Mouse (Mus musculus) mature B cell (primary cell): ENCODE measurements around the gene Junb.

Experiments
- in situ Hi-C: fragments of 300-500 bp; cut with MboI; formaldehyde crosslinking; loops from 2 replicates; pipeline ENCODE4 v1.14.3; 2019

The Junb gene

DNA sequence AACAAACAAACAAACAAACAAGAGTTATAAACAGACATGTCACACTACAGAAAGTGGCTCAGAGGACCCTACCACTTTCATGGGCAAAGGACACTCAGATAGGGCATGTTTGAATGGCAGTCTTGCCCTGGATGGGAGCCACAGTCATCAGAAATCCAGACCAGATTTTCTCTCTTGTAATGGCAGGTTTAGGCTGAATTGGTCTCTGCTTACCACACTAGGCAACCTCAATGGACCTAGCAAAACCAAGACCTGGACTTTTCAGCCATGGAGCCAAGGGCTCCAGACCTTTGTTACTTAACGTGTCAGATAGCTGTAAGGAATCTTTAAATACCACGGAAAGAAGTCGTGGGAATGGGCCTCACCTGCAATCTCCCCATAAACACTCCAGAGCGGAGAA lies 34.8 kb downstream of the Junb start:
- in situ Hi-C loops: no loop called here

DNA sequence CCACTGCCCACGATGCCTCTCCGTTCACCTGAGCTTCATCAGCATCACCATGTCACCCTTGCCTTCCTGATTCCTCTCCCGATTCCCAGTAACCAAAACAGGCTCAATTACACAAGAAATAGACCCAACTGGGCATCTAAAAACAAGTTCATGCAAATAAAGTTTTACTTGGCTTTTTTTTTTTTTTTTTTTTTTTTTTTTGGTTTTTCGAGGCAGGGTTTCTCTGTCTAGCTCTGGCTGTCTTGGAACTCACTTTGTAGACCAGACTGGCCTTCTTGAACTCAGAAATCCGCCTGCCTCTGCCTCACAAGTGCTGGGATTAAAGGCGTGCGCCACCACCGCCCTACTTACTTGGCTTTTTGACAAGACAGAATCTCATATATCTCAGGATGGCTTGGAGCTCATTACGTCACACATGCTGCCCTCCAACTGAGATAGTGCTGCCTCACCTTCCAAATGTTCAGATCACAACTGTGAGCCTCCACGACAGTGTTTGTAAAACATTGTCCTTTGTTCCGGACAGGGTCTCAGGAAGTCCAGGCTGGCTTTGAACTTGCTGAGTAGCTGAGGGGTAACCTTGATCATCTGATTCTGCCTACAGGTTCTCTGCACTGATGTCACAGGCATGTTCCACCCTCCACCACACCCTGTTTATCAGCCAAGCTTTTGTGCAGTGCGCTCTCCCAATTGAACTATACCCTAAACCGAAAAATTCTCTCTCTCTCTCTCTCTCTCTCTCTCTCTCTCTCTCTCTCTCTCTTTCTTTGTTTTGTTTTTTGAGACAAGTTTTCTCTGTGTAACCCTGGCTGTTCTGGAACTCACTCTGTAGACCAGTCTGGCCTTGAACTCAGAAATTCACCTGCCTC lies 40.7 kb downstream of the Junb start:
- in situ Hi-C loops: no loop called here

DNA sequence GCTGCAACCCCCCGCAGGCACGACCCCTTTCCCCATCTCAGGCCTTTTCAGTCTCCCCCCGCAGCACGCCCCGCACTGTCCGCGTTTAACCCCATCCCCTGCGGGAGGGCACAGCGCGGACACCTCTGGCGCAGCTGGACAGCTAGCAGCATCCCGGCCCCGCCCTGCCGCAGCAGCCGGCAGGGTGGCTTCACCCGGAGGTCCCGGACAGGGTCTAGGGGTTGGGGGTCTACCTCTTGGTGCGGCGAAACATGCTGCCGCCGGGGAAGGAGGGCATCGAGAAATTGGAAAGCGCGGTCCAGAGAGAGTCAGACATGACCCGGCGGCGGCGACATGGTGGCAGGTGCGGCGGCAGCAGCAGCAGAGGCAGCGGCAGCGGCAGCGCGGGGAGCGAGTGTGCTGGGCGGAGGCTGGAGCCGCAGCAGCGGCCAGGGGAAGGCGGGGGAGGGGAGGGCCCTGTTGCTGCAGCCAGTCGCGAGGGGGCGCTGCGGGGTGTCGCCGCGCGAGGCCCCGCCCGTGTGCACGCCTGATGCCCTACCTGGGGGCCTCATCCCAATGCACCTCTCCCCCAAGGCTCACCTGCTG lies 41.5 kb downstream of the Junb start, which contains the start of gene Mast1:
Gene Mast1 (minus strand): TSS at position 398 of the 585 bp plus-strand sequence.
- in situ Hi-C loops: no loop called here

DNA sequence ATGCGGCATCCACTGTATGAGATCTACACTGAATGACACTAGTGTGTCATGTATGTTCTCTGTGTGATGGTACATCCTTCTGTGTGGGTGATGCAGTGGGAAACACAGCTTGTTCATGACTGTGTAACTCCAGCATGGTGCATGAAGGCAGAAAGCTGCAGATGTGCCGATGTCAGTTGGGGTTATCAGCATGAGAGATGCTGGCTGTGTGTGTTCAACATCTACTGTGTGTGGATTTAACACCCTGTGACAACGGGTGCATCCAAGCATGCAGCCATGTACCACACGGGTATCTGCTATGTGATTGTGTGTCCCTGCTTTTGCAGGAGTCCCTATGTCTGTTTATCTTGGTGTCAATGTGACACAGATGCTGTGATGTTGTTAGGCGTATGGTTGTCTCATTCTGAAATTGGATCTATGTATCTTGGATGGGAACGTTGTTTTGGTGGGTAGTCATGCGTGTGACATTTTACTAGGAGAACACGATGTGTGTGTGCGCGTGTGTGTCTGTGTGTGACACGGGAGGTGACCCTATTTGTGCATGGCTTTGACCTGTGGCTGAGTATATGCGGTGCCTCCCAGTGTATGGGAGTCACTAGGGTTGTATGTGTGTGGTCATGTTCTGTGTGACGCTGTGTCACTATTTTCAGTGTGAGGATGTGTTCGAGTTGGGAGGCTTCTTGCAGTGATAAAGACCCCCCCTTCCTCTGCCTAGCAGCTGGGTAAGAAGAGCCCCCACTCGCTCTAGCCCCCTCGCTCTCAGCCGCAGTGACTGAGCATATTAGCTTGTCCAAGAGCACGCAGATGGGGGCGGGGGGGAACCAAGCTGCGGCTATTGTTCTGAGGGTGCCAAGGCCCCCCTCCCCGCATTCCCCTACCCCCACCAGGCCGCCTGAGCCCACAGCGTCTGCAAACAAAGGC lies 42.2 kb downstream of the Junb start:
- in situ Hi-C loops: no loop called here

DNA sequence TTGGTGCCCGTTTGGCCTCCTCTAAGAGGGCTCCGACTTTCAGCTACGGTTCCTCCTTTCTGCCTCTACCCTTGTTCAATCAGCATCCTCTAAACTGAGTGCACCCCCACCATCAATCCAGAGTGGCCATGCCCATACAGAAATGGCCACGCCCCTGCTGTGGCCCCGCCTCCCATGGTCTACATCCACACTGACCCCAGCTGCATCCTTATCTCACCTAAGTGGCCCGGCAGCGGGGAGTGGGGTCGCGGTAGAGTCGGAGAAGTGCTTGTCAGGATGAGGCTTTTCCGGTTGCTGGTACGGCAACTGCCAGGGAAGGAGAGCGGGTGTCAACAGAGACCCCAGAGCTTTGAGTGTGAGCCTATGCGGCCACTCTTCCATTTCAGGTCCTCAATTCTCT lies 43.0 kb downstream of the Junb start:
- in situ Hi-C loops: no loop called here

DNA sequence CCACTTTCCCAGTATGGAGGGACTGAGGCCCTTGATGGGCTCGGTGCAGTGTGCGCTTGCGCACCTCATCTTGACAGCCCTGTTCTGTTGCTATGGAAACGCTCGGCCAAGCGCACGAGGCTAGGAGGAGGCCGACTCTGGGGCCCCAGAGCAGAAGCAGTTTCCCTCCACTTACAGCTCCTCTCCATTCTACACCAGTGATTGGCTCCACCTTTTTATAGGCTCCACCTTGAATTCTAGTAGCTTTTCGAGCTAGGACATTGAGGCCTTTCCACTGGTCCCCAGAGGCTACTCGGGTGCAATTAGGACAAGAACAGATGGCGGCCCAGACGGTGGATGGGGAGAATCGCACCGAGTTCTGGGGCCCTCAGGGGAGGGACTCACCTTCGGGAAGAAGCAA lies 43.7 kb downstream of the Junb start:
- in situ Hi-C loops: no loop called here

DNA sequence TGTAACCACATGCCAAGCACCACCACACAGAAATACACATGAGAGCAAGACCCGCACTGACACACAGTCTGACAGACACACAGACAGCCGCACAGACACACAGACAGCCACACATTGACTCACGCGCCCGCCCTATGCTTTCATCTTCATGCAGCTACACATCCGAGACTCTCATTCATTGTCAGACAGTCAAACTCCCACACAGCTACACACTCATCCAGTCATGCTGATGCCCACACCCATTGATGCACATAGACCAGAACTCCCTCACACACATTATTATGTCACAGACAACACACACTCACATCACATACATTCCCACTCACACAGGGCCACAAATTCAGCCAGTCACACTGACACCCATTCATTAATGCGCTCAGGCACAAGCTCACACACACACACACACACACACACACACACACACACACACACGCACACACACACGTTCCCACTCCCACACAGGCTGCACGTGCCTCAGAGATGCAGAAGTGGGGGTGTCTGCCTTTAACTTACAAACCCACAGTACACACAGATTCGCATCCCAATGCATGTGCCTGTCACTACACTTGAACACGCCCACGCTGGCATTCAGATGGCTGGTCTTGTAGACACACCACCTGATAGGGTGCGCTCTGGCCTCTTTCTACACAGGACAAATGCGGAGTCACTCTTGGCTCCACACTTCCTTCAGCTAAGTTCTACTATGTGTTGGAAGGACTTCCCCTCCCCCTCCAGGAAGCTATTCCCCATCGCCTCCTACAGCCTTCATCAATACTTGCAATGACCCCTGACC lies 44.6 kb downstream of the Junb start:
- in situ Hi-C loops: no loop called here

DNA sequence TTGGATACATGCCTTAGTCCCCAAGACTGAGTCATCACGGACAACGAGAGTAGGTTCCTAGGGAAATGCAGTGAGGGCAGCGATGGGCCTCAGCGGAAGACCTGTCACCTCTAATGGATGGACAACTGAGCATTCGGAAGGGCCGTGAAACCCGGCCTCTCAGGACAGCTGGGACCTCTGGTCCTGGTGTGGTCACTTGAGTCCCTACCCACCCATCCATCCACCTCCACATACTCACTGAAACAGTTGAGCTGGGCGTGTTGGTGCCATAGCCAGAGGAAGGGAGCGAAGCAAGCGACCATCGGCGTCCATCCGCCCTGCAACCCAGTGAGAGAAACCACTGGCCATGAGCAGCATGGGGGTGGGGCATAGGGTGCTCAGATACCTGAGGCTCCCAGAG lies 47.9 kb downstream of the Junb start:
- in situ Hi-C loops: no loop called here

DNA sequence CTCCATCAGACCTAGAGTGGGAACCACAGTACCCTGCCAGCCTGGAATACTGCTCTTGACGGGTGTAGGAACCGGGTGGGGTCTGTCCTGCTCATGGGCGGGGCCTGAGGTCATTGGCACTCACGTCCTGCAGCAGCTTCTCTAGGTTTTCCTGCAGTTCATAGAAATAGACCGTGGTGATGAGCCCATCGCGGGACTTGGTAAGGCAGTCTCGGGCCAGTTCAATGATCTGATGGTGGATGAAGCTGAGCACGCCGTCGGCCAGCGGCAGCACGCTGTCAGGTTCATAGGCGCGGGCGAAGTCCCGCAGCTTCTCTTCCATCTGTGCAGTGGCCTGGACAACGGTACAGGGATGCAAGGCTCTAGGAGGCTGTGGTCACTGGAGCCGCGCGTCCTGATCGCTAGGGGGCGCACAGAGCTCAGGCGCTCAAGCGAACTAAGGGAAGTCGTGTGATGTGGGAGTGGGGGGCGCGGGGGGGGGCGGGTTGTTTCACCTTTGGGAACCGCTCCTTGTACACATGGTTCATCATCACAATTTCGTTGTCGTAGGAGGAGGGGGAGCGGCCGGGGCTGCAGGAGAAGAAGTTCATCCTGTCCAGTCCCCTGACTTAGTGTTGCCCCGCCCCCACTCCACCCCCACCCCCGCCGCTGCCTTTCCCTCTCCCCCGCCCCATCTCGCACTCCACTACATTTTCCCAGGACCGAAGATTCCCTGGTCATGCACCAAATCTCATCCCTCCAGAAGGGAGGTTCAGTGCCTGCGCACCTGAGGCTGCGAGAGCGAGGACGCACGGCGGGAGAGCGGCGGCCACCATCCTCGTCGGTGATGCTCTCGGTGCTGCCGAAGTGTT lies 49.8 kb downstream of the Junb start:
- in situ Hi-C loops: no loop called here

DNA sequence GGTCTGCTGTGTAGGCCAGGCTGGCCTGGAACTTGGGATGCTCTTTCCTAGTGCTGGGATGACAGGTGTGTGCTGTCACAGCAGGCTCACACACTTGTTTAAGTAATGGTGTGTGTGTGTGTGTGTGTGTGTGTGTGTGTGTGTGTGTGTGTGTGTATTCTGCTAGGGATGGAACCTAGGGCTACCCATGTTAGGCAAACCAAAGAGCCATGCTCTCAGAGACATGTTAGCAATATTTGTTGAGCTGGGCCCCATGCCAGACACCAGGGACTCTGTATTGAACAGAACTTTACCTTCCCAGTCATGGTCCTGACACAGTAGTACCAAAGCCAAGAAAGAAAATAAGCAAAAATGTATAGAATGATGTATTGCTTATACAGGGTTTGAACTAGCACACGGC lies 51.0 kb downstream of the Junb start:
- in situ Hi-C loops: no loop called here

DNA sequence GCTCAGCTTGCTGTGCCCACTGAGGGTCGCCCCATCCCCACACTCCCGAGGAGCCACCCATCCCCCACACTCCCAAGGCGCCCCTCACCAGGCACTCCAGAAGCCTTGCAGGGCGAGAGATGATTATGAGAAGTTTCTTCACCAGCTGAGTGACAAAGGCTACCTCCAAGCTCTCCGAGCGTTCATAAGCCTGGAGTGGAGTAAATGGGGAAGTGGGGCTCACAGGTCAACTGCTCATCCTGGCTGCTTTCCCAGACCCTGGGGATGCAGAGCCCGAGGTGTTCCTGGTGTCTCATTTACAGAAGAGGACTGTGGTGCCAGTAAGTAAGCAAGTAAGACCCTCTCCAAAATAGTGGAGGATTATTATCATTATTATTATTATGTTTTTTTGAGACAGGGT lies 53.0 kb downstream of the Junb start:
- in situ Hi-C loops: no loop called here
